Mouse (Mus musculus) telencephalon, adult 2 months (tissue): ENCODE data around the gene Espn.

Experiments
- DNase-seq: peaks from one replicate; pipeline ENCODE4 v3.0.0-alpha.2; 2011; ENCODE audit warnings: low read depth, low spot score

Gene Espn

GRCm38 (mm10) chr4:152178344-152178864 lies 26.2 kb upstream of the Espn start:
- DNase-seq: no peak

GRCm38 (mm10) chr4:152177537-152178343 lies 25.6 kb upstream of the Espn start, which contains the start of gene Acot7:
Gene Acot7, plus strand, starts transcription at chr4:152178134.
- DNase-seq: peak; percentile 88

GRCm38 (mm10) chr4:152177174-152177536 lies 25.0 kb upstream of the Espn start:
- no peak for DNase-seq

- no peak for DNase-seq
These were observed 24.5 kb upstream of the Espn start for GRCm38 (mm10) chr4:152176638-152177037.

- no peak for DNase-seq
These were observed 21.8 kb upstream of the Espn start for GRCm38 (mm10) chr4:152173956-152174355.

- no peak for DNase-seq
These were observed 20.9 kb upstream of the Espn start for GRCm38 (mm10) chr4:152173041-152173440.

GRCm38 (mm10) chr4:152171543-152171942 lies 19.4 kb upstream of the Espn start:
- DNase-seq: no peak

- DNase-seq: no peak
These were observed 18.1 kb upstream of the Espn start for GRCm38 (mm10) chr4:152170286-152170685.

GRCm38 (mm10) chr4:152169103-152169502 lies 16.9 kb upstream of the Espn start:
- no peak for DNase-seq

- DNase-seq: no peak
These were observed 15.9 kb upstream of the Espn start for GRCm38 (mm10) chr4:152168052-152168451.

- no peak for DNase-seq
These were observed 13.1 kb upstream of the Espn start for GRCm38 (mm10) chr4:152165036-152165931.

- no peak for DNase-seq
These were observed 10.6 kb upstream of the Espn start for GRCm38 (mm10) chr4:152162748-152163147.

GRCm38 (mm10) chr4:152161601-152162000 lies 9.4 kb upstream of the Espn start:
- no peak for DNase-seq

- DNase-seq: no peak
These were observed 8.6 kb upstream of the Espn start for GRCm38 (mm10) chr4:152160748-152161147.

- DNase-seq: no peak
These were observed 7.1 kb upstream of the Espn start for GRCm38 (mm10) chr4:152159285-152159678.

- no peak for DNase-seq
These were observed 6.6 kb upstream of the Espn start, which contains the start of gene Hes2 for GRCm38 (mm10) chr4:152158585-152159284. Gene Hes2, plus strand, starts transcription at chr4:152158867.

GRCm38 (mm10) chr4:152157779-152158584 lies 5.8 kb upstream of the Espn start:
- no peak for DNase-seq

GRCm38 (mm10) chr4:152155019-152155418 lies 2.8 kb upstream of the Espn start:
- DNase-seq: no peak

GRCm38 (mm10) chr4:152153771-152154177 lies 1.6 kb upstream of the Espn start:
- no peak for DNase-seq

GRCm38 (mm10) chr4:152151451-152151965 lies 663 bp downstream of the Espn start:
- DNase-seq: no peak

- DNase-seq: no peak
These were observed 1.6 kb downstream of the Espn start for GRCm38 (mm10) chr4:152150546-152150945.
